Mouse (Mus musculus): ENCODE measurements around the gene Ptpn9. TPM values are rescaled to one million over a fixed set of nuclear protein-coding genes. Genes with fewer than 3 reads are reported as not detected.

Ptpn9 gene
- total RNA-seq, 2 experiments from 2014 or later, result 9.1 to 10.6 TPM

DNA sequence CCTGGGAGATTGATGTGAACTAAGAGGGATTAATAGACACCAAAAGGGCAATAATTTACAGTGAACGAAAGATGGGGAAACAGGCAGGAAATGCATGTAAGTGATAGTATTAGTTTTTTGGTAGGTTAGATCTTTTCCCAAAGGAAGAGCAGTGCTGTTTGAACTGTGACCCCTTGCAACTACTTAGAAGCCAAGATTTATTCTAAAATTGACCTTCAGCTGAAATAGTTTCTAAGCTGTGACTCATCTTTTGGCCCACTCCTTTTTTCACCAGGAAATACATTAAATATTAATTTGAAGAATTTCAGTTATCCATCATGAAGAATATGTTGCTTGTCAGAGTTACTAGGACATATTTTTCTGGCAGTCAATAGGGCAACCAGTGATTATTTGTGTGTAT is 19.0 kb downstream of the Ptpn9 start:
- ATAC-seq (replicated peaks; ENCODE audit: poor library complexity), result no peak

DNA sequence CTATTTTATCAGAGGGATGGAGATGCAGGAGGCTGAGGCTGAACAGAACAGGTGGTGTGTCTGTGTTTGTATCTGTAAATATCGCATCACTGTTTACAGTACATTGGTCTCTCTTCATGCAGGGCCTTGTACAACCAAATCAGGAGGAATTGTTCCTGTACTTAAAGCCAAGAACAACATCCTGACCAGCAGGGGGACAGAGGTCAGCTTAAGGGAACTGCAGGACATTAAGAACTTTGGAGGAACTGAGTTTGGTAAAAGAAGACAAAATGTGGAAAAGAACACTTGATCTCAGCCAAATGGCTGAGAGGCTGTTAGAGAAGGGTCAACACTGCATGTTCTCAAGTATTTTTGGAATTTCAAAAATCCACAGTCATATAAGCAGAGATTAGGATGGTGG is 20.0 kb downstream of the Ptpn9 start:
- no peak for ATAC-seq (replicated peaks; ENCODE audit: poor library complexity)

- no peak for ATAC-seq (replicated peaks; ENCODE audit: poor library complexity)
Observed at GRCm38 (mm10) chr9:57017631-57018030, 22.9 kb downstream of the Ptpn9 start.

GRCm38 (mm10) chr9:57031756-57032155 is 37.0 kb downstream of the Ptpn9 start:
- no peak for ATAC-seq (replicated peaks; ENCODE audit: poor library complexity)

GRCm38 (mm10) chr9:57056237-57056636 is 61.5 kb downstream of the Ptpn9 start:
- peak; percentile 86 for ATAC-seq (replicated peaks; ENCODE audit: poor library complexity)

DNA sequence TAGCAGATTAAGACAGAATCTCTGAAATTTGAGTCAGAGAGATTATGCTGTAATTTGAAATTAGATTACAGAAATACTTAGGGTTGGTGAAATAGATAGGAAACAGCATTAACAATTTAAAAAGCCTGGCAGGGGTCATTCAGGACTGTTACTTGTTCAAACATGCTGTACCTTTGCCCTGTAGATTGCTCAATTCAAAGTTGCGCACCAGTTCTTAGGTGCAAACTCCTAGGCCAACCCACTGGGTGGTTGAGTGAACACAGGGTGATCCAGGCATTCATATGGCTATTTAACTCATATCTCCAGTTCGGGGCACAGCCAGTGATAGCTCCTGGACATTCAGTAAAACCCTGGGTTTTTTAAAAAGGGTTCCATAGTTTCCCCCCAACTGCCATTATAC is 69.4 kb downstream of the Ptpn9 start:
- ATAC-seq (replicated peaks; ENCODE audit: poor library complexity), result no peak

DNA sequence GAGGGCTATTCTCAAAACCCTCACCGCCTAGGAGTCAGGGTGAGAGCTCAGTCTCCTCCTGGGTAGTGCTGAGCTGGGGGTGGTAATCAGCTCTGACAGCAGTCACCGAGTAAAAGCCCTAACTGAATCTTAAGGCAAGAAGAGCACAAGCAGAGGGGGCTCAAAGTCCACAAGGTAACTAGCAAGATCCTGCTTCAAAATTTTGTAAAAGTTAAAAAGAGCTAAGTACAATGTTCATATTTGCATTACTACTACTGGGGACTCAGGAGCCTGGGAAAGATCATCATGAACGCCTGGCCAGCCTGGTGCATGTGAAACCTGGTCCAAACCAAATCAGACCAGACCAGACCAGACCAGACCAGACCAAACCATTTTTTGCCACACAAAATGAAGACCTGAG is 73.5 kb downstream of the Ptpn9 start:
- no peak for ATAC-seq (replicated peaks; ENCODE audit: poor library complexity)

DNA sequence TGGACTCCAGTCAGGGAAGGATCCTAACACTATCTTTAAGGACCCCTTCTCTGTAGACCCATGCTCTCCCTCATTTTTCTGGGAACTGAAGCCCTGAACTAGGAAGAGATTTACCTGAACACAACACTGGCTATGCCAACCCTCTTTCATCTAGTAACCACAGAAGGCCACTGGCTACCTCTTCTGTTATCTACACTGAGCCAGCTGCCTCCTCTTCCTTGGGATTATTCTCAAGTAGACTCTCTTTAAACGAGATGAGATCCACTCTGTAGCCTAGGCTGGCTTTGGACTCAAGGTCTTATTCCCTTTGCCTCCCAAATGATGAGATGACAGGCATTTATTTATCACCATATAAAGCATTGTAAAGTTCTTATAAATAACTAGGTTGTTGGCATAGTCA is 75.5 kb downstream of the Ptpn9 start:
- ATAC-seq (replicated peaks; ENCODE audit: poor library complexity), result no peak

GRCm38 (mm10) chr9:57070800-57071545 is 76.2 kb downstream of the Ptpn9 start:
- ATAC-seq (replicated peaks; ENCODE audit: poor library complexity), result no peak

- no peak for ATAC-seq (replicated peaks; ENCODE audit: poor library complexity)
Observed at GRCm38 (mm10) chr9:57071801-57072351, 77.2 kb downstream of the Ptpn9 start, which contains the start of gene Sin3a. Gene Sin3a, plus strand, starts transcription at chr9:57072040.

DNA sequence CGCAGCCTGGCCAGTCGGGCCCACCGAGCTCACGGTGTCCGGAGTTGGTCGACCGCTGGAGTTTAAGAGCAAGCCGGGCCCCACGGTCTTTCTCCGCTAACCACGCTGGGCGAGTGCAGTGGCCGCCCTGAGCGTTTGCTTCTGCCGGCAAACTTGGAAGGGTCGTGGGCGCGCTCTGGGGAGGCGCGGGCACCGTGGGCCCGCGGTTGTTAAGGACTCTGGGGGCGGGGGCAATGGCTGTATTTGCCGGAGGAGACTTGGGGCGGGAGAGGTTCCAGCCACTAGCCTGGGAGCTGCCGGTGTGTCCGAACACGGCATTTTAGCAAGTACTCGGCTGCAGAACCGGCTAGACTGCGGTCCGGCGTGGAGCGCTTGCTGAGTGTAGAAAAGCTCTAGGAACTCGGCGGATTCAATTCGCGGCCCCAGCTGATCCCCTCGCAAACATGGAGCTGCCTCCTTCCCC is 77.8 kb downstream of the Ptpn9 start:
- no peak for ATAC-seq (replicated peaks; ENCODE audit: poor library complexity)

GRCm38 (mm10) chr9:57072989-57073789 is 78.5 kb downstream of the Ptpn9 start:
- peak; percentile 47 for ATAC-seq (replicated peaks; ENCODE audit: poor library complexity)

DNA sequence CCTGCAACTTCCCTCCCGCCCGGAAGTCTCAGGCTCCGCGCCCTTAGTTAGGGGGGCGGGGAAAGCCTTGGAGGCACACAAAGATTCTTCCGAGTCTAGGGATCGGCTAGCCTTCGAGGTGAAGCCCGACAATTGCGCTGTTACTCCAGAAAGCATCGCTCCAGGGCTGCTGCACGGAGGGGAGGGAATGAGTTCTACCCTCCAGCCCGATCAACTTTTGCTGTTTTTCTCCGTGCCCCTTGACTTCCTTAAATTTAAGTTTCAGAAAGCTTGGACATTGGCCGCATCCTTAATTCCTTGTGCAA is 79.0 kb downstream of the Ptpn9 start:
- ATAC-seq (replicated peaks; ENCODE audit: poor library complexity), result no peak

DNA sequence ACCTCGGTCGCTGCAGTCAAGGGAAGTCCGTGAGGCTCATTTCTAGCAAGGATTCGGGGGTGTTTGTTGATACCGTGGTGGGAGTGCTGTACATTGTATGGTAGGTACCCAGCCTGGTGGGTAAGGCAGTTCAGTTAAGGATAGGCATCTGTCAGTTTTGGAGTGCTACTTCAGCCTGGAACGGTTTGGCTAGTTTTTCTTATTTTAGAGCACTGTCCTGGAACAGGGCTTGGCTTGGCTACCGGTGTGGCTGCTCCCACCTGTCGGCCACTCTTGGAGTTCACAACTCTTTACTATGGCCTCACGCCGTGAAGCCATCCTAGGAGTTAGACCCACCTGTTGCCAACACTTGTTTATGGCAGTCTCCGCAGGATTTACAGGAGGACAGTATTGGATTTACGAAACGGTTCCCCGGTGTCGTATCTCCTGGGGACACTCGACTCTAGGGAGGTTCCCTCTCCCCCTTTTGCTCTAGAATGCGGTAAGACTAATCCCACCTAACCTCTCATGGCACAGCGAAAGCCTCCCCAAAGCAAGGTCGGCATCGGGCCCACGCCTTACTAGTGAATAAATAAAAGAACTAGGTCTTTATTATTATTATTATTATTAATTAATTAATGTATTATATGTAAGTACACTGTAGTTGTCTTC is 79.6 kb downstream of the Ptpn9 start:
- no peak for ATAC-seq (replicated peaks; ENCODE audit: poor library complexity)

- peak; percentile 5; the same call in 1 of the 2 replicates for ATAC-seq (replicated peaks; ENCODE audit: poor library complexity)
Observed at GRCm38 (mm10) chr9:57074822-57075603, 80.3 kb downstream of the Ptpn9 start.

DNA sequence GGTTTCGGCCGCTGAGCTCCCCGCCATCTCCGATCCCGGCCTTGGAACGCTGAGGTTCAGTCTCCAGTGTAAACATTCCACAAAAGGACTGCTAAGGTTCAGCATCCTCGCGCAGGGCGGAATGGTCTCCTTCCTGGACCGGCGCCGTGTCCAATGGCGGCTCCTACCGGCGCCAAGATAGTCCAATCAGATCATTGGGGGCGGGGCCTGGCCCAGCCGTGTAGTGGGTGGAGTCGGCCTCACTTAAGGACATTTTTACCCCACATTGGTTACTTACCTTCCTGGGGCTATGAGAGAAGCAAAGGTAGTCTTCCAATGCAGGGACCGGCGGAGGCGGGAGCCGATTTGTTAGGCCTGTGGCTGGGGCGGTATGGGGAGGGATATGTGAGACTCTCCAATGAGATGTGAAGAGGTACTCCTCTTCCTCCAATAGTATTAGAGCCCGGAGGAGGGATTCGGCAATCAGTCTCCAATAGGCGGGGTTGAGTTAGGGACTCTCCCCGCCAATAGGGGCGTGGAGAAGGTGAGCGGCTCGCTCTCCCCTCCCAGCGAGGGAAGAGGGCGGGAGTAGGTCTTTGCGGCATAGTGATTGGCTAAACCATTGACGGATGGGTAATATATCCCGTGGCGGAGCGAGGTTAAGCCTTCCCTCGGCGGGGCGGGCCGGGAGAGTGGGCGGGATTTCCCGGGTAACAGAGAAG is 81.1 kb downstream of the Ptpn9 start:
- ATAC-seq (replicated peaks; ENCODE audit: poor library complexity), result peak; percentile 43

DNA sequence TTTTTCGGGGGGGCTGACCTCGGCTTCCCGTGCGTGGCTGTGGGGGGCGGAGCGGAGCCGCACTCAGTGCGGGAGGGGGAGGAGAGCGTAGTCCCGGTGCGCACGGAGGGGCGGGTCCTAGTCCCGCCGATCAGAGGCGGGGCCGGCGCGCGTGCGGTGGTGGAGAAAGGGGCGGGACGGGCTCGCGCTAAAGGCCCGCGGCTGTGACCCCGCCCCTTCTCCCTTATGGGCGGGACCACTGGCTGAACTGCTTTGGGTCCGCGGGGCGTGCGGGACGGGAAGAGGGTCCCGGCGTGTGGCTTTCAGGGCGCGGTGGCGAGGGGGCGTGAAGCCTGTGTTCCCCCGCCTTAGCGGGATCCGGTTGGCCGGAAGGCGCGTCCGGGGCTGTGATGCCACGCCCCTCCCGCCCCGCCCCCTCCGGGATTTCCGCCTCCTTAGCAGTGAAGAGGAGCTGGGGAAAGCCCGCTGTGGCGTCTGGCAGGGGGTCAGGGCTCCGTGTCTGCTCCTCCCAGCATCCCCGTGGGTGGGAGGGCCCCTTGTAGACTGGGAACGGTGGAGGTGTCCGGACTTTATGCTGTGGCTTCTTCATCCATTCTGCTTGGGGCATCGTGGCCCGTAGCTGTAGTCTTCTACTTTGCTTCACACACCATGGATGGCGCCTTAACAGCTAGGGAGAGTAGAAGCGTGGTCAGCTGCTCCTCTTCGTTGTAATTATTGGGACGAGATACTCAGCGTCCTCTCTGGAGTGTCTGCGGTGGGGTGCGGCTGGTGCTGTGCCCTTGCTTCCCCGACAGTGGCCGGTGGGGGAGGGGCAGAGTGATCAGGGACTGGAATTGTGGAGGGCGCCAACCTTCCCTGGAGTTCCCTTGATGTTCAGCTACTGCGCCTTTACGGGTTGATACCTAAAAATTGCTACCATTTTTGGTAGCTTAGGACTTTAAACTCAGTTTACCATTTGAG is 82.3 kb downstream of the Ptpn9 start:
- peak; percentile 7 for ATAC-seq (replicated peaks; ENCODE audit: poor library complexity)

GRCm38 (mm10) chr9:57082236-57082635 is 87.5 kb downstream of the Ptpn9 start:
- no peak for ATAC-seq (replicated peaks; ENCODE audit: poor library complexity)

Measured in megakaryocyte progenitor cell, adult 5-6 weeks (primary cell).